Mouse (Mus musculus): ENCODE measurements at regions not wholly inside any gene's neighbourhood (a gene's known extent, or its start where the extent isn't known, plus 50 kb on each side); places are given as distances from the start of the nearest gene placed in this dataset.
A peak's percentile ranks its signal among the peaks of the same experiment; 100 is the strongest.

- Histone ChIP-seq H3K4me2 (replicated peaks; ENCODE audit: low read depth, low read length) (no peak overlapping the region), H3K4me1 (ENCODE audit: control insufficient read depth, insufficient read depth, low read length) (no peaks in the 10 kb centered on the region), H3K27ac (ENCODE audit: low read depth, low read length) (no peak overlapping the region; the same call in 1 of the 2 replicates), H3K27me3 (ENCODE audit: control insufficient read depth, insufficient read depth, low read length) (no peaks in the 10 kb centered on the region), H3K36me3 (ENCODE audit: control insufficient read depth, insufficient read depth, low read length) (no peaks in the 10 kb centered on the region), H3K9ac (ENCODE audit: low read depth, low read length) (no peak overlapping the region), H3K9me3 (ENCODE audit: control insufficient read depth, low read length) (no peaks in the 10 kb centered on the region), H3K4me3 (ENCODE audit: low read length) (no peak overlapping the region)
- ATAC-seq (ENCODE audit: low FRiP score, low TSS enrichment): peak; percentile 92
- WGBS: 39% methylated on average over 5 of the region's 5 CpGs
Measured at GRCm38 (mm10) chr2:75224443-75224842, 398.8 kb downstream of the Mtx2 start.

DNA sequence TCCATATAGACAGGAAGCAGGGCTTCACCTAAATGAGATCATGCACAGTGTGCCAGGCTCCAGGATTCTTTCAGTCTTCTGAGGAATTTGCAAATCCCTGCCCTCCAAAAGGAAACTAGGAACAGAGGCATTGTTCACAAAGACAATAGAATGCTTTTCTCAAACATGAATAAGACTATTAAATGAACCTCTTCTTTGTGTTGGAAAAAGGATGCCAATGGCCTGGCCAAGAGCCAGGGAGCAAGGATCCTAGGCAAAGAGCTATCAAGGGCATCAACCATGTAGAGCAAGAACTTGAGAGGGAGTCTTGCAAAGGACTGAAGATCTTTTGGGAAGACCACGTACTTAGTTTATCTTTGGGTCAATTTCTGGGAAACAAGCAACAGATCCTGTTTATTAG, 415.4 kb downstream of the Mtx2 start:
- H3K36me3 ChIP-seq (ENCODE audit: control insufficient read depth, insufficient read depth, low read length): no peaks in the 10 kb centered on the region
- no peak for ATAC-seq (ENCODE audit: low FRiP score, low TSS enrichment)

GRCm38 (mm10) chr2:75244311-75245033, 414.6 kb upstream of the Hnrnpa3 start:
- ATAC-seq (ENCODE audit: low FRiP score, low TSS enrichment): no peak
- H3K9me3 ChIP-seq (ENCODE audit: control insufficient read depth, low read length): no peaks in the 10 kb centered on the region
- no peaks in the 10 kb centered on the region for H3K27me3 ChIP-seq (ENCODE audit: control insufficient read depth, insufficient read depth, low read length)
- WGBS: 31% methylated on average over 17 of the region's 17 CpGs
- H3K27ac ChIP-seq (ENCODE audit: low read depth, low read length): peak overlapping the region; percentile 33
- H3K36me3 ChIP-seq (ENCODE audit: control insufficient read depth, insufficient read depth, low read length): no peaks in the 10 kb centered on the region
- no peak overlapping the region for H3K4me3 ChIP-seq (ENCODE audit: low read length)
- H3K4me2 ChIP-seq (replicated peaks; ENCODE audit: low read depth, low read length): 0 out of 2 replicates have a peak overlapping the region, but pooled peaks have one; percentile 11
- no peak overlapping the region; the same call in 1 of the 2 replicates for H3K9ac ChIP-seq (ENCODE audit: low read depth, low read length)
- peaks cover 16% of the 10 kb centered on the region for H3K4me1 ChIP-seq (ENCODE audit: control insufficient read depth, insufficient read depth, low read length)

More for the DNA sequence above, 415.4 kb downstream of the Mtx2 start:
- Histone ChIP-seq H3K4me3 (ENCODE audit: low read length) (no peak overlapping the region), H3K4me2 (replicated peaks; ENCODE audit: low read depth, low read length) (no peak overlapping the region), H3K27ac (ENCODE audit: low read depth, low read length) (no peak overlapping the region), H3K9ac (ENCODE audit: low read depth, low read length) (no peak overlapping the region), H3K27me3 (ENCODE audit: control insufficient read depth, insufficient read depth, low read length) (no peaks in the 10 kb centered on the region), H3K9me3 (ENCODE audit: control insufficient read depth, low read length) (no peaks in the 10 kb centered on the region), H3K4me1 (ENCODE audit: control insufficient read depth, insufficient read depth, low read length) (peaks cover 12% of the 10 kb centered on the region)
- WGBS: 90% methylated on average over 1 of the region's 1 CpGs

DNA sequence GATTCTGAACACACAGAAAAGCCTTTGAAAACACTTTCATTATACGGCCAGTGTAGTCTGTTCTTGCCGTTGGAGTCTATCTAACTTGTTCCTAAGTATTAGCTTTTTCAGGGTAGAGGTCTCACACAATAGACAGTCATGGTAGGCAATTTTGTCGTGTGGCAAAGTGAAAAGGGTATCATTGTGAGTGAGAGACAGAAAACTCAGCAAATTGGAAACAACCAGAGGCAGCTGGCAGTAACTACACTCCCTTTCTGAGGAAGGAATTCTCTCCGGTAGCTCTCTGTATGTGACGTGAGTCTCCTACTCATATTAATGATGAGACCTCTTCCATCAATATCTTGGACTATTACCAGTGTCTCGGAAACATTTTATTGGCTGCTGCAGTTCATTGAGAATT, 413.8 kb upstream of the Hnrnpa3 start:
- Histone ChIP-seq H3K36me3 (ENCODE audit: control insufficient read depth, insufficient read depth, low read length) (no peaks in the 10 kb centered on the region), H3K9me3 (ENCODE audit: control insufficient read depth, low read length) (no peaks in the 10 kb centered on the region), H3K4me1 (ENCODE audit: control insufficient read depth, insufficient read depth, low read length) (peaks cover 16% of the 10 kb centered on the region), H3K27ac (ENCODE audit: low read depth, low read length) (no peak overlapping the region), H3K4me2 (replicated peaks; ENCODE audit: low read depth, low read length) (no peak overlapping the region), H3K4me3 (ENCODE audit: low read length) (no peak overlapping the region), H3K9ac (ENCODE audit: low read depth, low read length) (no peak overlapping the region), H3K27me3 (ENCODE audit: control insufficient read depth, insufficient read depth, low read length) (no peaks in the 10 kb centered on the region)
- 81% methylated on average over 6 of the region's 6 CpGs for WGBS
- no peak for ATAC-seq (ENCODE audit: low FRiP score, low TSS enrichment)

- no peaks in the 10 kb centered on the region for H3K9me3 ChIP-seq (ENCODE audit: control insufficient read depth, low read length)
- no peak for ATAC-seq (ENCODE audit: low FRiP score, low TSS enrichment)
- H3K4me2 ChIP-seq (replicated peaks; ENCODE audit: low read depth, low read length): no peak overlapping the region
- no peaks in the 10 kb centered on the region for H3K27me3 ChIP-seq (ENCODE audit: control insufficient read depth, insufficient read depth, low read length)
- no peak overlapping the region for H3K9ac ChIP-seq (ENCODE audit: low read depth, low read length)
- H3K27ac ChIP-seq (ENCODE audit: low read depth, low read length): no peak overlapping the region
- peaks cover 16% of the 10 kb centered on the region for H3K4me1 ChIP-seq (ENCODE audit: control insufficient read depth, insufficient read depth, low read length)
- H3K36me3 ChIP-seq (ENCODE audit: control insufficient read depth, insufficient read depth, low read length): no peaks in the 10 kb centered on the region
- H3K4me3 ChIP-seq (ENCODE audit: low read length): no peak overlapping the region
- WGBS: 69% methylated on average over 5 of the region's 5 CpGs
Measured at GRCm38 (mm10) chr2:75245662-75246061, 413.4 kb upstream of the Hnrnpa3 start.

DNA sequence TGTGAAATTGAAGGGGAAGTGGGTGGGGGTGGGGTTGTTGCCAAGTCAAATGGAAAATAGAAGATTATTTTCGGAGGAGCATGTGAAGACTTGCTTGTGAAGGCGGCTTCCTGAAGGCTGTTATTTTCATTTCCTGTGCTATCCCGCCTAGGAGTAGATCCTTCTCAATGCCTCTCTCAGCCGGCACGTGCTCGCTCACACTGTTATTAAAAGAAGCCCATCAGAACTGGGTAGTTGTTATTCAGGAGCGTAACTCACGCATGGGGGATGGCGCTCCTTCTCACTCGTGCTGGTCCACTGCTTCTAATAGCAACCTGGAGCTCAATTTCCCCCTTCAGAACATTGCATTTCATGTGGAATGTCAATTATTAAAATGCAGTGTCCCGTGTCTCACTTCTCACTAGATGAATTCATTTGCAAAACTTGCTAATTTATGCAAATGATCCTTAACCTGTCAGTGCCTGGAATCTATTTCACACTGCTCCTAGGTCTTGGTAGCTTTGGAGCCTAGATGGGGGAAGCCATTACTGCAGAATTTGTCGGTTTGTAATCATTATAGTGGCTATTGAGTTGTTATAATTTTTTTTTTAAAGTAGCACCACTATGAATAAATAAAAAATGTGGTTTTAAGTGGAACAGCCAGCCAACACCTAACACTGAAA, 412.8 kb upstream of the Hnrnpa3 start:
- H3K4me2 ChIP-seq (replicated peaks; ENCODE audit: low read depth, low read length): no peak overlapping the region
- no peaks in the 10 kb centered on the region for H3K9me3 ChIP-seq (ENCODE audit: control insufficient read depth, low read length)
- no peak overlapping the region for H3K4me3 ChIP-seq (ENCODE audit: low read length)
- peak; percentile 73; the same call in 1 of the 2 replicates for ATAC-seq (ENCODE audit: low FRiP score, low TSS enrichment)
- H3K4me1 ChIP-seq (ENCODE audit: control insufficient read depth, insufficient read depth, low read length): peaks cover 16% of the 10 kb centered on the region
- no peak overlapping the region for H3K27ac ChIP-seq (ENCODE audit: low read depth, low read length)
- WGBS: 24% methylated on average over 12 of the region's 12 CpGs
- no peaks in the 10 kb centered on the region for H3K36me3 ChIP-seq (ENCODE audit: control insufficient read depth, insufficient read depth, low read length)
- H3K27me3 ChIP-seq (ENCODE audit: control insufficient read depth, insufficient read depth, low read length): no peaks in the 10 kb centered on the region
- no peak overlapping the region for H3K9ac ChIP-seq (ENCODE audit: low read depth, low read length)

GRCm38 (mm10) chr2:75248251-75248650, 410.8 kb upstream of the Hnrnpa3 start:
- Histone ChIP-seq H3K27ac (ENCODE audit: low read depth, low read length) (no peak overlapping the region), H3K4me1 (ENCODE audit: control insufficient read depth, insufficient read depth, low read length) (peaks cover 16% of the 10 kb centered on the region), H3K4me3 (ENCODE audit: low read length) (no peak overlapping the region), H3K9ac (ENCODE audit: low read depth, low read length) (no peak overlapping the region), H3K9me3 (ENCODE audit: control insufficient read depth, low read length) (no peaks in the 10 kb centered on the region), H3K27me3 (ENCODE audit: control insufficient read depth, insufficient read depth, low read length) (no peaks in the 10 kb centered on the region), H3K36me3 (ENCODE audit: control insufficient read depth, insufficient read depth, low read length) (no peaks in the 10 kb centered on the region), H3K4me2 (replicated peaks; ENCODE audit: low read depth, low read length) (no peak overlapping the region)
- ATAC-seq (ENCODE audit: low FRiP score, low TSS enrichment): no peak
- WGBS: 42% methylated on average over 5 of the region's 5 CpGs

DNA sequence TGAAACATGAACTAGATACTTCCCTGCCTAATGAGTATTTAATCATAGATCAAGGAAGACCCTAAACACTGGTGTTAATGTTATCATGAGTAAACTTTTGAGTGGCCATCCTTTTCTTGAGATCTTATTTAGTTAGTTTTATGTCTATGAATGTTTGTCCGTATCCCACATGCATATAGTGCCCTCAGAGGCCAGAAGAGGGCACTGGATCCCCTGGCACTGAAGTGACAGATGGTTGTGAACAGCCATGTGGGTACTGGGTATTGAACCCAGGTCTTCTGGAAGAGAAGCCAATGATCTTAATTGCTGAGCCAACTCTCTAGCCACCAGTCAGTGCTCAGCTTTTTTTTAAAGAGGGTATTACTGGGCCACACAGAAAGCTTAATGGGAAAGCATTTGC, 408.6 kb upstream of the Hnrnpa3 start:
- Histone ChIP-seq H3K9me3 (ENCODE audit: control insufficient read depth, low read length) (no peaks in the 10 kb centered on the region), H3K9ac (ENCODE audit: low read depth, low read length) (no peak overlapping the region), H3K4me2 (replicated peaks; ENCODE audit: low read depth, low read length) (no peak overlapping the region), H3K4me1 (ENCODE audit: control insufficient read depth, insufficient read depth, low read length) (0 out of 2 replicates have a peak, but pooled peaks cover 7% of the 10 kb centered on the region), H3K36me3 (ENCODE audit: control insufficient read depth, insufficient read depth, low read length) (no peaks in the 10 kb centered on the region), H3K27ac (ENCODE audit: low read depth, low read length) (no peak overlapping the region), H3K4me3 (ENCODE audit: low read length) (no peak overlapping the region), H3K27me3 (ENCODE audit: control insufficient read depth, insufficient read depth, low read length) (no peaks in the 10 kb centered on the region)
- 97% methylated on average over 1 of the region's 1 CpGs for WGBS
- no peak for ATAC-seq (ENCODE audit: low FRiP score, low TSS enrichment)

DNA sequence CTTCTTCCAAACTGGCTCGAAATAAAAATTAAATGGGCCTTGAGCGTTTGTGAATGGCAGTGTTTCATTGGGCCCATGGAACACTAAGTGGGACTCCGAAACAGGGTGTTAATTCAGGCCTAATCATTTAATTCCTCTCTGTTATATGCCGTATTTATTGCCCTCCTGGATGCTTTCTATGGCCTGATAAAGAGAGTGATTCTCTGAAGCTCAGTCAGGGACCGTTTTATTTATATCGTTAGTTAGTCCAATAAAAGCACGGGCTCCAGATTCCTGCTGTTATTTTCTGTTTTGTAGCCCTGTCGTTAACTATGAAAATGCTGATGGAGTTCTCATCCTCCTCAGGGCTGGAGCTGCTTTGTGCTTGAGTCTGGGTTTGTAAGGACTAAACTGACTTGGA, 406.2 kb upstream of the Hnrnpa3 start:
- H3K9me3 ChIP-seq (ENCODE audit: control insufficient read depth, low read length): no peaks in the 10 kb centered on the region
- no peaks in the 10 kb centered on the region for H3K4me1 ChIP-seq (ENCODE audit: control insufficient read depth, insufficient read depth, low read length)
- H3K4me2 ChIP-seq (replicated peaks; ENCODE audit: low read depth, low read length): no peak overlapping the region
- 64% methylated on average over 8 of the region's 8 CpGs for WGBS
- H3K9ac ChIP-seq (ENCODE audit: low read depth, low read length): no peak overlapping the region
- no peak for ATAC-seq (ENCODE audit: low FRiP score, low TSS enrichment)
- H3K27me3 ChIP-seq (ENCODE audit: control insufficient read depth, insufficient read depth, low read length): no peaks in the 10 kb centered on the region
- H3K4me3 ChIP-seq (ENCODE audit: low read length): no peak overlapping the region
- no peak overlapping the region for H3K27ac ChIP-seq (ENCODE audit: low read depth, low read length)
- H3K36me3 ChIP-seq (ENCODE audit: control insufficient read depth, insufficient read depth, low read length): no peaks in the 10 kb centered on the region
